Mouse (Mus musculus): ENCODE measurements around the gene Atp6v0b.

- no peak for TF ChIP-seq CTCF (IDR thresholded peaks at IDR 0.05; ENCODE audit: control insufficient read depth, insufficient read depth, insufficient read length)
- TF ChIP-seq MYOG (IDR thresholded peaks at IDR 0.05; ENCODE audit: control insufficient read depth, extremely low read depth, insufficient read length) = no peak
- TF ChIP-seq MAX (IDR thresholded peaks at IDR 0.05) = no peak
- no peak for TF ChIP-seq CEBPB (IDR thresholded peaks at IDR 0.05; ENCODE audit: low read depth)
- TF ChIP-seq MYOD1 (IDR thresholded peaks at IDR 0.05; ENCODE audit: control insufficient read depth, insufficient read length, low read depth) = no peak
Measured at GRCm38 (mm10) chr4:117918762-117919161, 31.6 kb upstream of the Atp6v0b start.
